Mouse (Mus musculus) liver, postnatal 0 days (tissue): ENCODE results near the gene Akap8.

ENCODE experiments used
- CTCF ChIP-seq: sonication (generic); IDR thresholded peaks from 2 replicates; pipeline ENCODE4 v1.5.1; 2016; ENCODE audit warnings: antibody characterized with exemption, low read depth
- EP300 ChIP-seq: IDR thresholded peaks from 2 replicates; pipeline ENCODE4 v1.6.1; 2016; ENCODE audit warnings: antibody characterized with exemption, low read depth, mild to moderate bottlenecking

DNA sequence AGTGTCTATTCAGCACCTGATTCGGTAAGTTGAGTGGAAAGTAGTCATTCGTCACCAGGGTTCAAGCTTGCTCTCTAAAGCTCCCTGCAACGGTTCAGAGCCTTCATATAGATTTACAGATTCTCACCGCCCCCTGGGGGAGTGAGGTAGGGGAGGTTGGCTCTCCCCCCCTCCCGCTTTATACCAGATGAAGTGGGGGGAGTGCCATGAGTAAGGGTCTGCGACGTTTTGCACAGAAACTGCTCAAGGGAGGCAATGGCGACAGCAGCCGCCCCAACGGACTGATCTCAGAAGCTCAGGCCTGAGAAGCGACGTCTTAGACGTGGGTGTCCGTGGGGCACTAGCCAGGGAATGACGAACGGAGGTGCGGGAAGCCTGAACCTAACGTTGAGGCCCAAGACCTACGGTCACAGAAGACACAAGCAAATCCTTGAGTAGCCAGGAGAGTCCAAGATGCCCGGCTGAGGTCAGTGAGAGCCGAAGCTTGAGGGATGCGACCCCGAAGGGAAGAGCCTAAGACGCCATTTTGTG lies 28.9 kb upstream of the Akap8 start:
- TF ChIP-seq CTCF (no peak), EP300 (no peak)
